Mouse (Mus musculus): Measurements from ENCODE around the gene Appl2.

DNA sequence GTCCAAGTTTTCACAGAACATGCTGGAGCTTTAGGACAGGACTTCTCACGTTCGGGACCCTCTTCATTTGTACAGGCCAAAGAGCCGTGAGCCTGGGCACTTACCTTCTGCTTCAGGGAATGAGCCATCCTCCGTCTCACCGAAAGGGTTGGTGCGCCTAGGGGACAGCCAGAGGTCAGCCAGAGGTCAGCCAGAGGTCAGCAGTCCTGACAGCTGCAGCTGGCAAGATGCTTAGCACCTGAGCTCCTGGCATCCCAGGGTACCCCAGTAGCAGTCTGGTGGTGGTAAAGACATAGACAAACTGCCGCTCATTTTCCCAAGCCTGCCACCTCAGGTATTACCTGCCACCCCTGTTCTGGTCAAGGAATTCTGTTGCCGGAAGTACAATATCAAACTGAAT, 39.9 kb downstream of the Appl2 start:
- TF ChIP-seq POLR2A (IDR thresholded peaks at IDR 0.05; ENCODE audit: borderline replicate concordance, low read depth, low read length) (no peak), CTCF (IDR thresholded peaks at IDR 0.05; ENCODE audit: low read depth, low read length) (no peak)
